Mouse (Mus musculus): ENCODE results near the gene Trappc2l. TPM values are rescaled to one million over a fixed set of nuclear protein-coding genes. Genes with fewer than 3 reads are reported as not detected.
"Not testable (repeated sequence)": the region's sequence is repeated elsewhere in the genome, so short reads cannot be mapped to it uniquely, and the experiment has no call there.

The Trappc2l gene
- polyA plus RNA-seq, 1 experiment from 2014 or later: 113 TPM

- no peak overlapping the region for H3K4me2 ChIP-seq
- H3K27ac ChIP-seq (replicated peaks): no peak overlapping the region
- WGBS: 87% methylated on average over 3 of the region's 3 CpGs
- no peak overlapping the region for H3K4me3 ChIP-seq (replicated peaks)
- no peaks in the 10 kb centered on the region for H3K27me3 ChIP-seq (replicated peaks)
- no peak for ATAC-seq (ENCODE audit: low FRiP score)
- H3K4me1 ChIP-seq: peaks cover 40% of the 10 kb centered on the region
- H3K36me3 ChIP-seq: peaks cover 16% of the 10 kb centered on the region
- H3K9ac ChIP-seq (replicated peaks): no peak overlapping the region
- no peaks in the 10 kb centered on the region for H3K9me3 ChIP-seq (replicated peaks)
Observed at GRCm38 (mm10) chr8:122572751-122573150, 38.7 kb upstream of the Trappc2l start.

- not testable (repeated sequence) for H3K9ac ChIP-seq (replicated peaks); H3K4me2 ChIP-seq; H3K4me3 ChIP-seq (replicated peaks); H3K27ac ChIP-seq (replicated peaks); H3K27me3 ChIP-seq (replicated peaks); H3K9me3 ChIP-seq (replicated peaks); ATAC-seq (ENCODE audit: low FRiP score)
- Histone ChIP-seq H3K4me1 (peaks cover 39% of the 10 kb centered on the region), H3K36me3 (peaks cover 16% of the 10 kb centered on the region)
- WGBS: 23% methylated on average over 4 of the region's 4 CpGs
Observed at GRCm38 (mm10) chr8:122573176-122573575, 38.3 kb upstream of the Trappc2l start.

DNA sequence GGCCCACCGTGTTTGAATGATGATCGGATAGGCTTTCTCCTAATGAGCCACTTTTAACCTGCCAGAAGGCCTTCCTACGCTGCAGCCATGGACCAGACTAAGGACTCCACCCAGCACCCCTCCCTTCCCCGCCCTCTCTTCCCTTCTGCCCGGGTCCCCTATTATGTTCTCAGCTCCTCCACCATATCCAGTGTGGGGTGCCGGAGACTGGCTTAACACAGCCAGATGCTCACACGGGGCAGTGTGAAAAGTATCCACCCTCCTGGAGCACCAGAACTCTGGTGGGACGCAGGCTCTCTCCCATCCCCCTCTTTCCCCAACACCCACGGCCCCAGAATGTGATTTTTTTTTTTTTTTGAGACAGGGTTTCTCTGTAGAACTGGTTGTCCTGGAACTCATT is 37.9 kb upstream of the Trappc2l start:
- Histone ChIP-seq H3K27ac (replicated peaks) (no peak overlapping the region), H3K4me2 (no peak overlapping the region), H3K9ac (replicated peaks) (no peak overlapping the region), H3K27me3 (replicated peaks) (no peaks in the 10 kb centered on the region), H3K4me3 (replicated peaks) (no peak overlapping the region), H3K4me1 (peaks cover 35% of the 10 kb centered on the region), H3K9me3 (replicated peaks) (no peaks in the 10 kb centered on the region), H3K36me3 (peaks cover 16% of the 10 kb centered on the region)
- WGBS: 56% methylated on average over 9 of the region's 9 CpGs
- no peak for ATAC-seq (ENCODE audit: low FRiP score)

GRCm38 (mm10) chr8:122574264-122574663 is 37.2 kb upstream of the Trappc2l start:
- Histone ChIP-seq H3K9ac (replicated peaks) (no peak overlapping the region), H3K27me3 (replicated peaks) (no peaks in the 10 kb centered on the region), H3K4me3 (replicated peaks) (no peak overlapping the region), H3K4me2 (peak overlapping the region; percentile 72; the same call in 1 of the 2 replicates), H3K4me1 (peaks cover 34% of the 10 kb centered on the region), H3K36me3 (peaks cover 16% of the 10 kb centered on the region), H3K9me3 (replicated peaks) (no peaks in the 10 kb centered on the region), H3K27ac (replicated peaks) (no peak overlapping the region)
- WGBS: 37% methylated on average over 3 of the region's 3 CpGs
- ATAC-seq (ENCODE audit: low FRiP score): no peak

DNA sequence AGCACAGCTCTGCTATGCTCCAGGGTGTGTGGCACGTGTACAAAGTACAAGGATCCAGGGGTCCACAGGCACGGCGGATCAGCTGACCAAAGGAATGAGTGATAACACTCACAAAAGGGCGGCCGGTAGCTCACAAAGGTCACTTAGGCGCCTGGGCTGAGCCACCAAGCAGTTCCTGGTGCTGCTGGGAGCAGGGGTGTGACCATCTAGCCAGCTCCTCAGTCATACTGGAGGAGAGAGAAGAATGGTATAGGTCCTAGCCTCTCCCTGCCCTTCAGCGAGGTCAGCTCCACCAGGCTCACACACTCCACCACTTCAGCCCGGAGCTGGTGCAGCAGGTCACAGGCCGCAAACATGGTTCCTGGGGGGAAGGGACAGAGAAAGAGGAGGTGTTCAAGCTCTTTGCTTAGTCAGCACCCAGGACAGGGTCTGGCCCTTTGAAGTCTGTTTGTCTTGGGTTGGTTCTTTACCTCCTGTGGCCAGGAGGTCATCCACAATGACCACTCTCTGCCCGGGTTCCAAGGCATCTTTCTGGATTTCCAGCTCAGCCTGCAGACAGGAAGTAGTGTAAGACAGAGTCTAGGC is 36.7 kb upstream of the Trappc2l start:
- 47% methylated on average over 10 of the region's 10 CpGs for WGBS
- no peaks in the 10 kb centered on the region for H3K9me3 ChIP-seq (replicated peaks)
- ATAC-seq (ENCODE audit: low FRiP score): no peak
- H3K4me2 ChIP-seq: peak overlapping the region; percentile 72
- no peak overlapping the region for H3K9ac ChIP-seq (replicated peaks)
- peaks cover 16% of the 10 kb centered on the region for H3K36me3 ChIP-seq
- H3K27me3 ChIP-seq (replicated peaks): no peaks in the 10 kb centered on the region
- H3K4me1 ChIP-seq: peaks cover 32% of the 10 kb centered on the region
- H3K4me3 ChIP-seq (replicated peaks): no peak overlapping the region
- H3K27ac ChIP-seq (replicated peaks): no peak overlapping the region

GRCm38 (mm10) chr8:122575286-122575685 is 36.2 kb upstream of the Trappc2l start:
- Histone ChIP-seq H3K27ac (replicated peaks) (no peak overlapping the region), H3K27me3 (replicated peaks) (no peaks in the 10 kb centered on the region), H3K9ac (replicated peaks) (peak overlapping the region; percentile 81; the same call in 1 of the 2 replicates), H3K4me2 (peak overlapping the region; percentile 72), H3K9me3 (replicated peaks) (no peaks in the 10 kb centered on the region), H3K4me3 (replicated peaks) (peak overlapping the region; percentile 60), H3K36me3 (peaks cover 16% of the 10 kb centered on the region), H3K4me1 (peaks cover 32% of the 10 kb centered on the region)
- 79% methylated on average over 8 of the region's 8 CpGs for WGBS
- no peak for ATAC-seq (ENCODE audit: low FRiP score)

GRCm38 (mm10) chr8:122575735-122576647 is 35.4 kb upstream of the Trappc2l start:
- H3K9ac ChIP-seq (replicated peaks): peak overlapping the region; percentile 81

DNA sequence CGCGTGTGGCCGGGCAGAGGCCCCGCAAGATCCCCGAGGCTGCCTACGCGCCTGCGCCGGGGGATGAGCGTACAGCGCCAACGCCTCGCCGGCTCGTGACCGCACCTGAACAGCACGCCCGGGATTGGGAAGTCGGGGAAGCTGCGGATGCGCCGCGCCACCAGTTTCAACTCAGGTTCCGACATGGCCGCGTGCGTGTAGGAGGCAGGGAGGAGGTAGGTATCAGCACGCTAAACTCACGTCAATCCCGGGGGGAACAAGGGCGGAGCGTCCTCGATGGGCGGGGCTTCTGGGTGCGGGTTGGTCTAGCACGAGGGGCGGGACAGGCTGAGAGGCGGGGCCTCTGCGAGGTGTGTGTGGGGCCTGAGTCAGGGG is 34.8 kb upstream of the Trappc2l start, which contains the start of gene Aprt:
TSS of gene Aprt (minus strand) at position 262 of the 375 bp plus-strand sequence.
- peak within 1 kb of the TSS; percentile 81 for H3K9ac ChIP-seq (replicated peaks)
- H3K4me2 ChIP-seq: peak within 1 kb of the TSS; percentile 72
- WGBS: under 1% methylated on average over 39 of the region's 39 CpGs
- H3K9me3 ChIP-seq (replicated peaks): no peaks in the 10 kb centered on the region
- H3K36me3 ChIP-seq: peaks cover 10% of the 10 kb centered on the region; the same call in 1 of the 2 replicates
- H3K27me3 ChIP-seq (replicated peaks): no peaks in the 10 kb centered on the region
- H3K27ac ChIP-seq (replicated peaks): peak within 1 kb of the TSS; percentile 81
- peaks cover 32% of the 10 kb centered on the region for H3K4me1 ChIP-seq
- H3K4me3 ChIP-seq (replicated peaks): peak within 1 kb of the TSS; percentile 60
- ATAC-seq (ENCODE audit: low FRiP score): peak; percentile 93

More at GRCm38 (mm10) chr8:122575735-122576647, 35.4 kb upstream of the Trappc2l start:
- H3K4me3 ChIP-seq (replicated peaks): peak overlapping the region; percentile 60
- H3K4me2 ChIP-seq: peak overlapping the region; percentile 72
- H3K27me3 ChIP-seq (replicated peaks): no peaks in the 10 kb centered on the region
- peak overlapping the region; percentile 81 for H3K27ac ChIP-seq (replicated peaks)
- peaks cover 32% of the 10 kb centered on the region for H3K4me1 ChIP-seq
- WGBS: 21% methylated on average over 21 of the region's 21 CpGs
- no peaks in the 10 kb centered on the region for H3K9me3 ChIP-seq (replicated peaks)
- peaks cover 16% of the 10 kb centered on the region for H3K36me3 ChIP-seq
- ATAC-seq (ENCODE audit: low FRiP score): peak; percentile 26; the same call in 1 of the 2 replicates

DNA sequence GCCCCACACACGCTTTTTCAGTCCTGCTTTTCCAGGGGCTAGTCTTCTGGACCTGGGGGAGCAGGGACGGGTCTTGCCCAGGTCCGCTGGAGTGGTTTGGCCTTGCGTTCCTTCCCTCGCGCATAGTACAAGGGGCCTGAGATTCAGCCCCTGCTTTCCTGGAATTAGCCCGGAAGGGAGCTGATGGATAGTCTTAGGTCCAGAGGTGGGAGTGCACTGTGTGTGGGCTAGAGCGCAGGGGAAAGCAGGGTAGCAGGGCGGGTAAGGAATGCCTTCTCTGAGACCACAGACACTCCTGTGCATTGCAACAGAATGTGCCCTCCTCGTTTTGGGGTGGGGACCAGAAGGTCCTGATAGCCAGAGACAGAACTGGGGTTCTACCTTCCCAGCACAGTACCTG is 34.3 kb upstream of the Trappc2l start:
- H3K4me3 ChIP-seq (replicated peaks): peak overlapping the region; percentile 60
- peak; percentile 37; the same call in 1 of the 2 replicates for ATAC-seq (ENCODE audit: low FRiP score)
- peaks cover 6% of the 10 kb centered on the region; the same call in 1 of the 2 replicates for H3K36me3 ChIP-seq
- H3K9me3 ChIP-seq (replicated peaks): no peaks in the 10 kb centered on the region
- peaks cover 32% of the 10 kb centered on the region for H3K4me1 ChIP-seq
- H3K9ac ChIP-seq (replicated peaks): peak overlapping the region; percentile 81
- H3K27me3 ChIP-seq (replicated peaks): no peaks in the 10 kb centered on the region
- WGBS: 44% methylated on average over 10 of the region's 10 CpGs
- peak overlapping the region; percentile 72 for H3K4me2 ChIP-seq
- peak overlapping the region; percentile 81 for H3K27ac ChIP-seq (replicated peaks)

DNA sequence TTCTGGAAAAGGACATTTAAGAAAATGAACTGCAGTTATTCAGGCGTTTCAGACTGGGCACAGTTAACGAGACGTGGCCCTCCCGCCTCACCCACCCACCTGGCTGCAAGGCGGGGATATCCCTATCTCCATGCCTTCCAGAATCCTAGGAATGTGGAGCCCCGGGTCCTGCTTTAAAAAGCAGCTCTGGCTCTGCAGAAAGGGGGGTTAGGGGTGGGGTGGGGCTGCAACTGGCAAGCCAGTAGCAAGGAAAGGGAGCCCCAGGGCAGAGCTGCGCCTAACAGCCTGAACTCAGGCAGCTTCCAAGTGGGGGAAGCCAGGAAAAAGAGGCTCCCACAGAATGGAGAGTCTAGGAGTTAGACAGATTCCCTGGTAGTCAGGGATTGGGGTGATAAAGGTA is 32.2 kb upstream of the Trappc2l start:
- no peak overlapping the region for H3K9ac ChIP-seq (replicated peaks)
- H3K9me3 ChIP-seq (replicated peaks): no peaks in the 10 kb centered on the region

GRCm38 (mm10) chr8:122580926-122581325 is 30.5 kb upstream of the Trappc2l start:
- no peak overlapping the region for H3K9ac ChIP-seq (replicated peaks)
- H3K4me1 ChIP-seq: peaks cover 21% of the 10 kb centered on the region
- ATAC-seq (ENCODE audit: low FRiP score): no peak
- 67% methylated on average over 13 of the region's 15 CpGs for WGBS
- H3K4me2 ChIP-seq: no peak overlapping the region
- H3K36me3 ChIP-seq: no peaks in the 10 kb centered on the region
- H3K4me3 ChIP-seq (replicated peaks): no peak overlapping the region
- H3K9me3 ChIP-seq (replicated peaks): no peaks in the 10 kb centered on the region
- H3K27me3 ChIP-seq (replicated peaks): 0 out of 2 replicates have a peak, but pooled peaks cover 2% of the 10 kb centered on the region
- H3K27ac ChIP-seq (replicated peaks): no peak overlapping the region

More for the DNA sequence above, 32.2 kb upstream of the Trappc2l start:
- 27% methylated on average over 7 of the region's 7 CpGs for WGBS
- no peak for ATAC-seq (ENCODE audit: low FRiP score)
- H3K4me1 ChIP-seq: peaks cover 32% of the 10 kb centered on the region
- no peaks in the 10 kb centered on the region for H3K36me3 ChIP-seq
- no peak overlapping the region for H3K4me3 ChIP-seq (replicated peaks)
- H3K27me3 ChIP-seq (replicated peaks): 0 out of 2 replicates have a peak, but pooled peaks cover 2% of the 10 kb centered on the region
- no peak overlapping the region for H3K27ac ChIP-seq (replicated peaks)
- H3K4me2 ChIP-seq: no peak overlapping the region
